Mouse (Mus musculus): ENCODE results near the gene Catip.
"Not testable (repeated sequence)": the region's sequence is repeated elsewhere in the genome, so short reads cannot be mapped to it uniquely, and the experiment has no call there.

The Catip gene

GRCm38 (mm10) chr1:74384525-74384924, 22.6 kb downstream of the Catip start:
- DNase-seq (ENCODE audit: low spot score), result no peak

DNA sequence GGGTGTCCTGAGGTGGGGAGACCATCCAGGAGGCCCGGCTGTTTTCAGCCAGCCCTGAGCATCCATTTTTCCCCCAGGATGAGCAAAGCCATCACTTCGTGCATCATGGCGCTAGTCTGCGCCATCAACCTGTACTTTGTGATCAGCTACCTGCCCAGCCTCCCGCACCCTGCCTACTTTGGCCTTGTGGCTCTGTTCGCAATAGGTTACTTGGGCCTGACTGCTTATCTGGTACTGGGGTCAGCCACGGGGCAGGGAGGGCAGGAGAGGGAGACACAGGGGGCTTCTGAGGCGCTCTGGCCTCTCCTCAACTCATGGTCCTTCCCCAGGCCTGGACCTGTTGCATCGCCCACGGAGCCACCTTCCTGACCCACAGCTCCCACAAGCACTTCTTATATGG, 23.2 kb downstream of the Catip start:
- no peak for DNase-seq (ENCODE audit: low spot score)

DNA sequence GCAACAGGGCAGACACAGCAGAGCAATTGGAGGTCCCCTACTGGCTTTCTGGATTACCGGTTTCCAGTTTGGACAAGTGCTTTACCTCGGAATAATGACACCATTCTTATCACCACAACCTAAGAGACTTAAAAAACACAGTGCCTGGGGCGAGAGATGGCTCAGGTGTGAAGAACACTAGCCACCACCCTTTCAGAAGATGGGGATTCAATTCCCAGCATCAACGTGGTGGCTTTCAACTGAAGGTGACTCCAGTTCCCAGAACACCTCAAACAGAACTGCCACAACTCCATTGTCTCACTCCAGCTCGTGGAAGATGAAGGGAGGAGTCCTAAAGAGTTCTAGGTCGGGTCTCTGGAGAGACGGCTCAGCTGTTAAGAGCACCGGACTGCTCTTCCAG, 23.6 kb downstream of the Catip start:
- DNase-seq (ENCODE audit: low spot score), result no peak

- no peak for DNase-seq (ENCODE audit: low spot score)
These were observed 24.4 kb downstream of the Catip start for GRCm38 (mm10) chr1:74386363-74386713.

- peak; percentile 94 for DNase-seq (ENCODE audit: low spot score)
These were observed 24.9 kb downstream of the Catip start for GRCm38 (mm10) chr1:74386714-74387385.

DNA sequence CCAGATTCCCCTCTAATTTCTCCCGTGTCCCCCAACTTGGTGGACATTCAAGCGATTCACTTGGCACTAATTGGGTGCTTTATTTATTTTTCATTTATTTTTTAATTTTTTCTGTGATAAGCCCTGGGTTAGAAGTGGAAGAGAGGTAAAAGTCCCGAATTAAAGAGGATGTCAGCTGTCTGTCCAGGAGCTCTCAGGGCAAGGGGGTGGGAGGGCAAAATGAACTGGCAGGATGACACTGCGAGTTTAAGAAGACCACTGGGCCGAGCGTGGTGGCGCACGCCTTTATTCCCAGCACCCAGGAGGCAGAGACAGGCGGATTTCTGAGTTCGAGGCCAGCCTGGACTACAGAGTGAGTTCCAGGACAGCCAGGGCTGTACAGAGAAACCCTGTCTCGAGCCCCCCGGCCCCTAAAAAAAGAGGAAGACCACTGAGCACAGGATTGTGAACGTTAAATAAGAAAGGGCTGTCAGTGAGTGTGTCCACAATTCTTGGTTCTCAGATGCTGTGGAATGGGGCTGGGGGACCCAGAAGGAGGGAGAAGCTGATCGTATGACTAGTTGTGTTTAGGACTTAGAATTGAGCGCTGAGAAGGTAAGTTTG, 25.6 kb downstream of the Catip start:
- DNase-seq (ENCODE audit: low spot score), result no peak

- DNase-seq (ENCODE audit: low spot score), result no peak
These were observed 26.6 kb downstream of the Catip start for GRCm38 (mm10) chr1:74388398-74388920.

DNA sequence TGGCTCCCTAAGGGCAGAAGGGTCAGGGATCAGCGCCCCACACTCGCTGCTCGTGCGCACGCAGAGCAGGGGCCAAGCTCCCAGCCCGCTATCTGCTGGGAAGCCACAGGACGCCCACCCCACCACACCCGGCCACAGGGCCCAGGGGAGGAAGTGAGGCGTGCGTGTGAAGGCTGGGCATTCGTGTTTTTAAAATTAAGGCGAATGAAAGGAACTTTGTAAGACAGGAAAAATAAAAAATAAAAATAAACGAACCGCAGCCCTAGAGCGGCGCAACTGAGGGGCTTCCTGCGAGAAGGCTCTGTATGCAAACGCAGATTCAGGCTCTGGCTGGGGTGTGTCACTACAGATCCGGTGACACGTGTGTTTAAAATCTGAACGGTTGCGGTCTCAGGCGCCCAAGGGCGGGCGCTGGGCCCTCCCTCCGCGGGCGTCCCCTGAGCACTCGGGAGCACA, 28.0 kb downstream of the Catip start:
- peak; percentile 76 for DNase-seq (ENCODE audit: low spot score)

- DNase-seq (ENCODE audit: low spot score), result peak; percentile 78
These were observed 28.5 kb downstream of the Catip start for GRCm38 (mm10) chr1:74390287-74390906.

DNA sequence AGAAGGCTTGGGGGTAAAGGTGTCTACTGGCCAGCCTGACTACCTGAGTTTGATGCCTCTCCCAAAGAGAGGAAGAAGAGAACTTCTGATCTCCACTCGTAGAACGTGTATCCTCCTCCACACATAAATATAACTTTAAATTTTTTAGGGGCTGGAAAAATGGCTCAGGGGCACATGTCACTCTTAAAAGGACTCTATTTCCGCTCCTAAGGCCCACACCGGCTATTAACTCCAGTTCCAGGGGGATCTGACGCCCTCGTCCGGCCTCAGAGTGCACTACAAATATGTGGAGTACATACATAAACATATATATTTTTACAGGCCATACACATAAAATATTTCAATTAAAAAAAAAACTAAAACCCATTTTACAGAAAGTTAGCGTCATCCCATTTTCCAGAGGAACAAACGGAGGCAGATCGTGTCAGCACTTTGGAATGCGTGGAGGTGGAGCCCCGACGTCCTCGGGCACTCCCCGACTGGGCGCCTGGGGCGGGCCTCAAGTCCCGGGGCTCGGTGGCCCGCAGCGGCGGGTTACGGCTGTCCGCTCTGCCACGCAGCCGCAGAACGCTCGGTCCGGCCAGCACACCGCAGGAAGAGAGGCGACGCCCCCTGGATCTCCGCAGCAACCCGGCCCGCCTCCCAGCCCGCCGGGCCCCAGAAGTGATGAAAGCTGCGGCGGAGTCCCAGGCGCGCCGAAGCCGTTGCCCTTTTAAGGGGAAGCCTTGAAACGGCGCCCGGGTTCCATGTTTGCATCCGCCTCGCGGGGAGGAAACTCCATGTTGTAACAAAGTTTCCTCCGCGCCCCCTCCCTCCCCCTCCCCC, 29.2 kb downstream of the Catip start, which contains the start of gene Ctdsp1:
Ctdsp1 (plus strand) TSS at position 586 of the 825 bp plus-strand sequence.
- DNase-seq (ENCODE audit: low spot score), result peak; percentile 92

DNA sequence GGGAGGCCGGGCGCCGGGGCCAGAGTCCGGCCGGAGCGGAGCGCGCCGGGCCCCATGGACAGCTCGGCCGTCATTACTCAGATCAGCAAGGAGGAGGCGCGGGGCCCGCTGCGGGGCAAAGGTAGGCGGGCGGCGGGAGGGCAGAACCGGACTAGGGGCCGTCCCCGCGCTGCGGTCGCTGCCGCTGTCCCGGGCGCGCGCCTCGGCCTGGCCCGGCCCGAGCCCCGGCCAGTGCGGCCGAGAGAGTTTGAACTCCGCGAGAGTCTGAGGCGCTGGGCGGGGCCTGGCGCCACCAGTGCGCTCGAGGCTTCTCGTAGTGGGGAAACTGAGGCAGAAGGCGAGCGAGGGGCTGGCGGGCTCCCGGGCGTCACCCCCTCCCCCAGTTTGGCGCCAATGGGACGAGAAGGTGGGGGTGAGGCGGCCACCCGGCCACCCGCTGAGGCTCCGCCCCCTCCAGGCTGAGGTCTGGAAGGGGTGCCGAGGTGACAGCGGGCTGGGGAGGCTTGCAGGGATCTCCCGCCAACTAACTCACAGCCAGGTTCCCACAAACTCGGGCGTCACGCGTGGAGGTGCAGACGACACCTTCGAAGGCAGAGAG, 30.0 kb downstream of the Catip start:
- peak; percentile 50 for DNase-seq (ENCODE audit: low spot score)

DNA sequence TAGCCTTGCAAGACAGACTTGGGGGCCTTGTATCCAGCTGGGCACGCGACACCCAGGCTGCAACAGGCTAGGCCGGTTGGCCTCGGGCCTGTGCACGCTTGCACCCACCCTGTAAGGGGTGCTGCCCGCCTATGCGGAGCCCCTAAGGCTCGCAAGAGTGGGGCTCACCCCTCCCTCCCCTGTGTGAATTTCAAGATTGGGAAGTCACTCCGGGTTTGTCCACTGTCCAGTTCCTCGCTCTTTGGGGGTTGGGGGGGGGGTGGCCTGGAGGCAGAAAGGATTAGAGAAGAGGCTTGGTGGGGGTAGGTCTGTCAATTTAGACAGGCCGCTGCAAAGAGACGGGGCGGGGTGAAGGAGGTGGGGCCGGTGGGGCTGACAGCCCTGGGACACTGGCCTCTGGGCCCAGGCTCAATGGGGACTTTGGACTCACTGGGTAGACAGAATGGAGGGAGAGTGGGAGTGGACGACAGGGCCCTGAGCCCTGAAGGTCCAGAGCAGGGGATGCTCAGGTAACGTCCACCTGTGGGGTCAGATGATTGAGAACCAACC, 30.6 kb downstream of the Catip start:
- no peak for DNase-seq (ENCODE audit: low spot score)

DNA sequence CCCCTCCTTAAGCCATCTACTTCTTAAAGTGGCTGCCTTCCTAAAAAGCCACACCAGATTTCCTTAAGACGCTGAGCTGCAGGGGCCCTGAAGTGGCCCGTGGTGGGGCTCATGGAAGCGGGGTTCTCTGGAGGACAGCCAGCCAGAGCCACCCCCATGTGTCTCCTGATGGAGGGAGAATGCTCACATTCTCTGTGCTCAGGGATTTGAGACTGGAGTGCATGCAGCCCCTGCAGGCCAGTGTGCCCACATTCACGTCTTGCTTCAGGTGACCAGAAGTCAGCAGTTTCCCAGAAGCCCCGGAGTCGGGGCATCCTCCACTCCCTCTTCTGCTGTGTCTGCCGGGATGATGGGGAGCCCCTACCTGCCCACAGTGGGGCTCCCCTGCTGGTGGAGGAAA, 31.1 kb downstream of the Catip start:
- DNase-seq (ENCODE audit: low spot score), result no peak

GRCm38 (mm10) chr1:74393697-74394096, 31.8 kb downstream of the Catip start:
- no peak for DNase-seq (ENCODE audit: low spot score)

GRCm38 (mm10) chr1:74394311-74394710, 32.4 kb downstream of the Catip start:
- DNase-seq (ENCODE audit: low spot score), result no peak

DNA sequence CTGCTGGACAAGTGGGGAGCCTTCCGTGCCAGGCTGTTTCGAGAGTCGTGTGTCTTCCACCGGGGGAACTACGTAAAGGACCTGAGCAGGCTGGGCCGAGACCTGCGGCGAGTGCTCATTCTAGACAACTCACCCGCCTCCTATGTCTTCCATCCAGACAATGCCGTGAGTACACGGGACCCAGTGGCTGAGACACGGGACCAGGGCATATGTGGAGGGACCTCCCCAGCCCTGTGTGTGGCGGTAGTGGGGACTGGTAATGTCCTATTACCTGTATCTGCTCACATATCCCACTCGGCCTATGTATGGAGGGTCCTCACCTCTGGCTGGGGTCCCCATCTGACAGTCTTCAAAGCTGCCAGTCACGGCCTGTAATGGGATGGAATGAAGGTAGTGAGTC, 33.0 kb downstream of the Catip start:
- no peak for DNase-seq (ENCODE audit: low spot score)

DNA sequence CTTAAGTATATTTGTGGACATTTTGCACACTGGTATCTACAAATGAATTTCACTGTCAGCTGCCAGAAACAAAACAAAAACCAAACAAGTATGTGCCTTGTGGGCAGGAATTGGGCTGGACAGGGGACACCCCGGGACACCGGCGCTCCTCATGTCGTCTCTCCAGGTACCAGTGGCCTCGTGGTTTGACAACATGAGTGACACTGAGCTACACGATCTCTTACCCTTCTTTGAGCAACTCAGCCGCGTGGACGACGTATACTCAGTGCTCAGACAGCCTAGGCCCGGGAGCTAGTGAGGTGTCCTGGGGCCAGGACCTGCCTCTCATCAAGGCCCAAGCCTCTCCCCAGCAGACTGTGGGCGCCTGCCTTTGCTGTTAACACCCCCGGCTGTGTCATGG, 33.4 kb downstream of the Catip start:
- no peak for DNase-seq (ENCODE audit: low spot score)

- not testable (repeated sequence) for DNase-seq (ENCODE audit: low spot score)
These were observed 34.7 kb downstream of the Catip start for GRCm38 (mm10) chr1:74396456-74397222.

GRCm38 (mm10) chr1:74397268-74397918, 35.5 kb downstream of the Catip start:
- peak; percentile 67 for DNase-seq (ENCODE audit: low spot score)

DNA sequence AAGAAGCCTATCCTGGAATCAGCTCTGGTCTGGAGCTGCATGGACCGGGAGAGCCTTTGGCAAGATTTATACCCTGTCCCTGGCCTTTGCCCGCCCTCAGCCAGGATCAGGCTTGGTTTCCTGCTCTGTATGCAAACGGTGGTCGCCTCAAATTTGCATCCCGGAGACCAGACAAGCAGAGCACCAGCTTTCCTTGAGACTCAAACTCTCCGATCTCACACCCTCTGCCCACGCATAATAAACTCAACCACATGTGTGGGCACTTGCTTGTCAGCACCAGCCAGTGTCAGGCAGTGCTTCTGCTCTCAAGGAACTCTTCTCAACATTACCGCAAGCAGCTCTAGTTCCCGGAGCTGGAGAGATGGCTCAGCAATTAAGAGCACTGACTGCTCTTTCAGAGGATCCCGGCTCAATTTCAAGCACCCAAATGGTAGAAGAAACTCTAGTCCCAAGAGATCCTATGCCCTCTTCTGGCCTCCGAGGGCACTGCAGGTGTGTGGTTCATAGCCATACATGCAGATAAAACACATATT, 36.1 kb downstream of the Catip start:
- peak; percentile 80 for DNase-seq (ENCODE audit: low spot score)
